20 mouse cellular contexts compared by ENCODE assay signal in genomic region chr4:149594913-149595581, GRCm38 (mm10). TPM values are rescaled to one million over a fixed set of nuclear protein-coding genes. Genes with fewer than 3 reads are reported as not detected.
DNase-seq lines count a peak whose midpoint lies in the region; ATAC-seq lines count a peak whose summit lies in the region.
"Had no signal": no experiment of that assay in that cellular context is flagged by ENCODE, and none has a peak within 500 bp of the region (broad histone marks: within the 10 kb centered on the region; RNA-seq: fewer than 3 reads in every experiment).

No protein-coding gene starts in this region.

- WGBS in forebrain, embryonic 12.5 days: 73% methylated on average over 9 of the region's 9 CpGs
- 81% methylated on average over 9 of the region's 9 CpGs for WGBS in forebrain, embryonic 11.5 days
- 73% methylated on average over 9 of the region's 9 CpGs for whole genome bisulfite sequencing in hindbrain, embryonic 16.5 days
- WGBS in hindbrain, embryonic 10.5 days: 87% methylated on average over 9 of the region's 9 CpGs
- 47% methylated on average over 9 of the region's 9 CpGs for WGBS in forebrain, embryonic 15.5 days
- WGBS in midbrain, embryonic 14.5 days: 52% methylated on average over 9 of the region's 9 CpGs
- WGBS in intestine, embryonic 16.5 days: 79% methylated on average over 9 of the region's 9 CpGs

- no peak for DNase-seq in forebrain, embryonic 11.5 days (ENCODE audit: low spot score)
- no peak for DNase-seq in hindbrain, embryonic 10.5 days (ENCODE audit: low spot score)
- peak; percentile 33 for DNase-seq in midbrain, embryonic 14.5 days
- DNase-seq in thymus, postnatal 10 days (ENCODE audit: low spot score in 2 of 2): no peak
- DNase-seq: adrenal gland, postnatal 10 days; gastrocnemius, postnatal 25 days; heart, adult 2 months; kidney, adult 8-10 months; kidney, postnatal 10 days; liver, embryonic 13.5 days; lung, adult 2 months; lung, postnatal 14 days; right cerebral cortex, postnatal 25 days; thymus, postnatal 14 days had no signal

- no peak overlapping the region for H3K9ac ChIP-seq in forebrain, embryonic 12.5 days
- no peak overlapping the region for H3K9ac ChIP-seq in forebrain, embryonic 11.5 days (ENCODE audit: low read length)
- H3K9ac ChIP-seq in hindbrain, embryonic 16.5 days (ENCODE audit: low read depth, low read length): no peak overlapping the region
- no peak overlapping the region for H3K9ac ChIP-seq in forebrain, embryonic 15.5 days (replicated peaks)
- no peak overlapping the region for H3K9ac ChIP-seq in midbrain, embryonic 14.5 days (replicated peaks; ENCODE audit: low read length)
- H3K9ac ChIP-seq in intestine, embryonic 16.5 days (ENCODE audit: low read depth, low read length): no peak overlapping the region
- H3K9ac ChIP-seq: heart, embryonic 13.5 days; liver, embryonic 13.5 days; neural tube, embryonic 12.5 days had no signal

- no peak overlapping the region for H3K4me2 ChIP-seq in forebrain, embryonic 12.5 days
- no peak overlapping the region for H3K4me2 ChIP-seq in forebrain, embryonic 11.5 days (ENCODE audit: low read depth, low read length, severe bottlenecking)
- no peak overlapping the region for H3K4me2 ChIP-seq in hindbrain, embryonic 16.5 days (ENCODE audit: low read length)
- H3K4me2 ChIP-seq in forebrain, embryonic 15.5 days (replicated peaks): no peak overlapping the region
- no peak overlapping the region for H3K4me2 ChIP-seq in midbrain, embryonic 14.5 days (ENCODE audit: low read length)
- H3K4me2 ChIP-seq in intestine, embryonic 16.5 days (ENCODE audit: low read depth, low read length): no peak overlapping the region
- H3K4me2 ChIP-seq: heart, embryonic 13.5 days; liver, embryonic 13.5 days; neural tube, embryonic 12.5 days had no signal

- H3K36me3 ChIP-seq in forebrain, embryonic 12.5 days (replicated peaks): no peaks in the 10 kb centered on the region
- H3K36me3 ChIP-seq in forebrain, embryonic 11.5 days (ENCODE audit: control insufficient read depth, insufficient read depth, low read length): no peaks in the 10 kb centered on the region
- H3K36me3 ChIP-seq in hindbrain, embryonic 16.5 days (ENCODE audit: control insufficient read depth, insufficient read depth, low read length): no peaks in the 10 kb centered on the region
- peaks cover 8% of the 10 kb centered on the region; the same call in 1 of the 2 replicates for H3K36me3 ChIP-seq in hindbrain, embryonic 10.5 days
- H3K36me3 ChIP-seq in forebrain, embryonic 15.5 days: no peaks in the 10 kb centered on the region
- no peaks in the 10 kb centered on the region for H3K36me3 ChIP-seq in midbrain, embryonic 14.5 days (ENCODE audit: control insufficient read depth, insufficient read depth, low read length)
- no peaks in the 10 kb centered on the region for H3K36me3 ChIP-seq in intestine, embryonic 16.5 days (ENCODE audit: control insufficient read depth, insufficient read depth, low read length)
- H3K36me3 ChIP-seq: heart, embryonic 13.5 days; liver, embryonic 13.5 days; neural tube, embryonic 12.5 days had no signal

- H3K27me3 ChIP-seq in forebrain, embryonic 12.5 days: no peaks in the 10 kb centered on the region
- no peaks in the 10 kb centered on the region for H3K27me3 ChIP-seq in forebrain, embryonic 11.5 days (ENCODE audit: control insufficient read depth, insufficient read depth, low read length)
- H3K27me3 ChIP-seq in hindbrain, embryonic 16.5 days (replicated peaks; ENCODE audit: control insufficient read depth, insufficient read depth, low read length): no peaks in the 10 kb centered on the region
- no peaks in the 10 kb centered on the region for H3K27me3 ChIP-seq in hindbrain, embryonic 10.5 days (ENCODE audit: insufficient read depth, poor library complexity, severe bottlenecking)
- H3K27me3 ChIP-seq in forebrain, embryonic 15.5 days: no peaks in the 10 kb centered on the region
- no peaks in the 10 kb centered on the region for H3K27me3 ChIP-seq in midbrain, embryonic 14.5 days (ENCODE audit: control insufficient read depth, insufficient read depth, low read length)
- no peaks in the 10 kb centered on the region for H3K27me3 ChIP-seq in intestine, embryonic 16.5 days (replicated peaks; ENCODE audit: control insufficient read depth, insufficient read depth, low read length)
- H3K27me3 ChIP-seq: liver, embryonic 13.5 days; neural tube, embryonic 12.5 days had no signal

- peak overlapping the region; percentile 46; the same call in 1 of the 2 replicates for H3K27ac ChIP-seq in forebrain, embryonic 12.5 days
- H3K27ac ChIP-seq in forebrain, embryonic 11.5 days (ENCODE audit: low read depth, low read length): no peak overlapping the region
- 0 out of 2 replicates have a peak overlapping the region, but pooled peaks have one; percentile 34 for H3K27ac ChIP-seq in hindbrain, embryonic 16.5 days (ENCODE audit: low read depth, low read length)
- H3K27ac ChIP-seq in hindbrain, embryonic 10.5 days: no peak overlapping the region
- peak overlapping the region; percentile 75 for H3K27ac ChIP-seq in forebrain, embryonic 15.5 days (replicated peaks)
- H3K27ac ChIP-seq in midbrain, embryonic 14.5 days (replicated peaks; ENCODE audit: low read depth, low read length): peak overlapping the region; percentile 50; the same call in 1 of the 2 replicates
- no peak overlapping the region for H3K27ac ChIP-seq in intestine, embryonic 16.5 days (ENCODE audit: low read length)
- H3K27ac ChIP-seq: heart, adult 2 months; heart, embryonic 13.5 days; liver, embryonic 13.5 days; neural tube, embryonic 12.5 days had no signal

- H3K4me1 ChIP-seq in forebrain, embryonic 12.5 days: peaks cover 14% of the 10 kb centered on the region
- H3K4me1 ChIP-seq in forebrain, embryonic 11.5 days (replicated peaks; ENCODE audit: control insufficient read depth, insufficient read depth, low read length): 0 out of 2 replicates have a peak, but pooled peaks cover 2% of the 10 kb centered on the region
- peaks cover 6% of the 10 kb centered on the region for H3K4me1 ChIP-seq in hindbrain, embryonic 16.5 days (ENCODE audit: control insufficient read depth, insufficient read depth, low read depth, low read length)
- peaks cover 31% of the 10 kb centered on the region for H3K4me1 ChIP-seq in hindbrain, embryonic 10.5 days (replicated peaks)
- peaks cover 18% of the 10 kb centered on the region for H3K4me1 ChIP-seq in forebrain, embryonic 15.5 days
- H3K4me1 ChIP-seq in midbrain, embryonic 14.5 days (ENCODE audit: control insufficient read depth, insufficient read depth, low read length): peaks cover 5% of the 10 kb centered on the region
- peaks cover 10% of the 10 kb centered on the region for H3K4me1 ChIP-seq in intestine, embryonic 16.5 days (ENCODE audit: control insufficient read depth, insufficient read depth, low read length)
- H3K4me1 ChIP-seq: liver, embryonic 13.5 days had no signal

- H3K9me3 ChIP-seq in forebrain, embryonic 12.5 days: no peaks in the 10 kb centered on the region
- no peaks in the 10 kb centered on the region for H3K9me3 ChIP-seq in forebrain, embryonic 11.5 days (ENCODE audit: control insufficient read depth, low read length)
- H3K9me3 ChIP-seq in hindbrain, embryonic 16.5 days (ENCODE audit: control insufficient read depth, low read length): no peaks in the 10 kb centered on the region
- H3K9me3 ChIP-seq in hindbrain, embryonic 10.5 days: 0 out of 2 replicates have a peak, but pooled peaks cover 3% of the 10 kb centered on the region
- H3K9me3 ChIP-seq in forebrain, embryonic 15.5 days: no peaks in the 10 kb centered on the region
- H3K9me3 ChIP-seq in midbrain, embryonic 14.5 days (ENCODE audit: control insufficient read depth, low read length): no peaks in the 10 kb centered on the region
- no peaks in the 10 kb centered on the region for H3K9me3 ChIP-seq in intestine, embryonic 16.5 days (ENCODE audit: control insufficient read depth, low read length)
- H3K9me3 ChIP-seq: liver, embryonic 13.5 days; neural tube, embryonic 12.5 days had no signal

- no peak for ATAC-seq in forebrain, embryonic 12.5 days (ENCODE audit: low FRiP score)
- no peak for ATAC-seq in forebrain, embryonic 11.5 days (replicated peaks; ENCODE audit: low FRiP score)
- no peak for ATAC-seq in hindbrain, embryonic 16.5 days
- peak; percentile 74 for ATAC-seq in forebrain, embryonic 15.5 days (replicated peaks)
- no peak for ATAC-seq in midbrain, embryonic 14.5 days (ENCODE audit: low FRiP score, low TSS enrichment)
- ATAC-seq in intestine, embryonic 16.5 days: no peak

- no peak overlapping the region for H3K4me3 ChIP-seq in forebrain, embryonic 12.5 days (replicated peaks)
- H3K4me3 ChIP-seq in forebrain, embryonic 11.5 days (ENCODE audit: low read depth, low read length): no peak overlapping the region
- H3K4me3 ChIP-seq in hindbrain, embryonic 16.5 days (ENCODE audit: low read length): no peak overlapping the region
- no peak overlapping the region for H3K4me3 ChIP-seq in hindbrain, embryonic 10.5 days
- no peak overlapping the region for H3K4me3 ChIP-seq in forebrain, embryonic 15.5 days
- H3K4me3 ChIP-seq in midbrain, embryonic 14.5 days (replicated peaks; ENCODE audit: low read depth, low read length): no peak overlapping the region
- H3K4me3 ChIP-seq in intestine, embryonic 16.5 days (ENCODE audit: low read length): no peak overlapping the region
- H3K4me3 ChIP-seq: heart, adult 2 months; heart, embryonic 13.5 days; liver, embryonic 13.5 days; neural tube, embryonic 12.5 days had no signal

RNA-seq across cellular contexts. Expression of gene Clstn1, which starts 8.8 kb away (rescaled TPM):
- 58.1 and 75.4 TPM in 2 replicates for polyA plus RNA-seq in forebrain, embryonic 12.5 days (2016; fragmentation: Nextera tagmentation; extraction: Ambion mirVana)
- 48.1 and 48.4 TPM in 2 replicates for polyA plus RNA-seq in forebrain, embryonic 11.5 days (2014; fragmentation: Nextera tagmentation; extraction: Ambion mirVana)
- polyA plus RNA-seq in hindbrain, embryonic 16.5 days (2015; fragmentation: Nextera tagmentation; extraction: Ambion mirVana): 60.4 and 66.6 TPM in 2 replicates
- 36.0 and 57.4 TPM in 2 replicates for polyA plus RNA-seq in hindbrain, embryonic 10.5 days (2016; fragmentation: Nextera tagmentation; extraction: Ambion mirVana)
- 107 and 111 TPM in 2 replicates for polyA plus RNA-seq in forebrain, embryonic 15.5 days (2015; fragmentation: Nextera tagmentation; extraction: Ambion mirVana)
- polyA plus RNA-seq in midbrain, embryonic 14.5 days (2014; fragmentation: Nextera tagmentation; extraction: Ambion mirVana): 104 and 117 TPM in 2 replicates
- 10.8 and 12.5 TPM in 2 replicates for polyA plus RNA-seq in intestine, embryonic 16.5 days (2015; fragmentation: Nextera tagmentation; extraction: Ambion mirVana)

Comparison
In these comparisons a context has a peak if more than half of its experiments do, and no peak if none do; other contexts are left out.
1. H3K27ac ChIP-seq: peak in forebrain, embryonic 12.5 days (single experiment), hindbrain, embryonic 16.5 days (single experiment), forebrain, embryonic 15.5 days (single experiment) and midbrain, embryonic 14.5 days (single experiment); none in forebrain, embryonic 11.5 days (single experiment), hindbrain, embryonic 10.5 days (single experiment) and intestine, embryonic 16.5 days (single experiment).